Mouse (Mus musculus) erythroblast, embryonic 14.5 days (primary cell): ENCODE data around the gene Gng7. TPM values are rescaled to one million over a fixed set of nuclear protein-coding genes. Genes with fewer than 3 reads are reported as not detected.

Experiments
- H3K27me3 ChIP-seq: 2 replicates; pipeline ENCODE4 v1.6.1; 2012; ENCODE audit warnings: inconsistent platforms; ENCODE audit not compliant: control insufficient read depth
- H3K36me3 ChIP-seq: 2 replicates; pipeline ENCODE4 v1.6.1; 2012; ENCODE audit warnings: mild to moderate bottlenecking, inconsistent platforms; ENCODE audit not compliant: control insufficient read depth
- H3K4me1 ChIP-seq: 2 replicates; pipeline ENCODE4 v1.6.1; 2012; ENCODE audit warnings: inconsistent platforms; ENCODE audit not compliant: control insufficient read depth
- H3K4me3 ChIP-seq: replicated peaks from 2 replicates; pipeline ENCODE3; 2012; ENCODE audit warnings: moderate library complexity, mild to moderate bottlenecking, inconsistent platforms
- H3K9me3 ChIP-seq: 2 replicates; pipeline ENCODE4 v1.6.1; 2012; ENCODE audit warnings: low read length, inconsistent platforms, mixed read lengths; ENCODE audit not compliant: control insufficient read depth
- GATA1 ChIP-seq: IDR thresholded peaks from 2 replicates; pipeline ENCODE4 v1.6.1; 2012; ENCODE audit warnings: low read length, inconsistent platforms, mixed read lengths
- TAL1 ChIP-seq: IDR thresholded peaks from 3 replicates; pipeline ENCODE4 v1.6.1; 2012; ENCODE audit warnings: low read length, inconsistent platforms, mixed read lengths
- polyA plus RNA-seq: library from polyadenylated mRNA; stranded (reverse); fragments of >175 nt; gene quantifications from 2 replicates; pipeline ENCODE4 v1.2.3, GENCODE M21; 2012

Gng7 gene
- polyA plus RNA-seq, 1 experiment, result not detected

DNA sequence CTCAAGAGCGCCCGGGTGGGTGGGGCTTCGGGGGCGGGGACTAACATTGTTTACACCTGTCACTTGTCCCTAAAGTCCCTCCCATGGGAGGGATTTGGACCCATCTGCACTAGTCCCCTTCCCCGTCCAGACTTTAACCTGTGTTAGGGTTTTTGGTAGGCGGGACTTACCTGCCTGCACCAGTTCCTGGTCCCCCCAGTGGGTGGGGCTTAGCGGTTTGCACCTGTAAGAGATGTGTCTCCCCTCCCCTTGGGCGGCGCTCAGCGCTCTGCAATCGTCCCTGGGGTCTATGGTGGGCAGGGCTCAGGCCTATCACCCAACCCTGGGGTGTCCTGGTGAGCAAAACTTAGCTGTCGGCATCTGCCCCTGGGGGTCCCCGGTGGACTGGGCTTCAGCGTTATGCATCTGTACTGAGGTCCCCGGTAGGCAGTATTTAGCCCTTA is 97.4 kb downstream of the Gng7 start:
- Histone ChIP-seq H3K4me1 (peaks cover 61% of the 10 kb centered on the region), H3K27me3 (peaks cover 40% of the 10 kb centered on the region), H3K4me3 (peak overlapping the region; percentile 81), H3K36me3 (peaks cover 16% of the 10 kb centered on the region), H3K9me3 (no peaks in the 10 kb centered on the region)
- TF ChIP-seq GATA1 (no peak), TAL1 (no peak)

DNA sequence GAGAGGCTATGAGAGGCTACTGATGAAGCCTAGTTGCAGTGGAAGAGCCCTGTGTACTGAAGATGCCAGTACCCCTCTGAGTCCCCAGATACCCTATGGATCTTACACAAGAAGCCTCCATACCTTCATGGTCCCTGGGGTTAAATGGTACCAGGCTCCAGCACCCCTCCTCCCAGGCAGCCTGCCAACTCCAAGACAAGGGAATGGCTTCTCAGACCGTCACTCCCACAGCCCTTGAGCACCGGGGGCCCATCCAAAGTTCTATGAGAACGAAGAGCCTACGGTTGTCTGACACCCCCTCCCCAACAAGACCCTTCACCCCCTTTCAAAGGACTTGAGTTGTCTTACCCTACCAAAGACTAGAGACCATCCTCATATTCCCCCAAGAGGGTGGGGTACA is 99.0 kb downstream of the Gng7 start:
- Histone ChIP-seq H3K4me3 (no peak overlapping the region), H3K36me3 (peaks cover 32% of the 10 kb centered on the region), H3K9me3 (no peaks in the 10 kb centered on the region), H3K27me3 (peaks cover 29% of the 10 kb centered on the region), H3K4me1 (peaks cover 55% of the 10 kb centered on the region)
- no peak for TF ChIP-seq TAL1
- TF ChIP-seq GATA1, result no peak

DNA sequence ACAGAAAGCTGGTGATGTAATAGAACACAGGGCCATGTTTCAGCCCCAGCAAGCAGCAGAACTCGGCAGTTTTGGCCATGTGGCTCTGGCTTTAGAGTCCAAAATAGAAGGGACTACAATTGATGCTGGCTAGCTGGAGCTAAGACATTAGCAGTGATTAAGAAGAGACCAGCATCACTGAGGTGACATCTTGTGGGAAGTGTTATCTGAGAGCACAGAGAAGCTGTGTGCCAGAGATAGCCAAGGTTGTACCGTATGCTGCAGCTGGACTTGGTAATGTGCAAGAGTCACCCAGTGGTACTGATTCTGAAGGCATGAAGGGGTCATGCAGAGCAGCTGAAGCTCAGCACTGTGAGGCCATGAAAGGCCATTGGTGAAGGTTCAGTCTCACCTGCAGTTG is 99.5 kb downstream of the Gng7 start:
- TF ChIP-seq TAL1, result peak; percentile 51; the same call in 2 of the 3 replicates
- no peak for TF ChIP-seq GATA1
- Histone ChIP-seq H3K36me3 (peaks cover 37% of the 10 kb centered on the region), H3K4me1 (peaks cover 55% of the 10 kb centered on the region), H3K27me3 (peaks cover 27% of the 10 kb centered on the region), H3K4me3 (no peak overlapping the region), H3K9me3 (no peaks in the 10 kb centered on the region)

DNA sequence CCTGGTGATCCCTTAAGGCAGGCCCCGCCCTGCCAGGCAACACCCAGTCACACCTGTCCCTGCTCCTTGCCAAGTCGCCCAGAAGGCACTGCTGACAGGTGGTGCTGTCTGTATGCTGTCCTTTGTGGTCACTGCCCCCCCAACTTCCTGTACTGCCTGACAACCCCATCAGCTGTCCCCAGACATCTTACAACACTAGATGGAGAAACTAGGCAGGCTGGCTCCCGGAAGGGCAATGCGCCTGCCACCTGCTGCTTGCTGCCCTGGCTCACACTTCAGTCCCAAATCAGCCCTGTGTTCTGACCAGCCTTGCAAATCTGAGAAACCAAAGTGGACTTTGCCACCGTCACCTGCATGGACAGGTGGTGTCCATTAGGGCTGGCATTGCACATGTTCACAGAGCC is 100.5 kb downstream of the Gng7 start:
- Histone ChIP-seq H3K9me3 (no peaks in the 10 kb centered on the region), H3K4me1 (peaks cover 55% of the 10 kb centered on the region), H3K36me3 (peaks cover 47% of the 10 kb centered on the region), H3K4me3 (no peak overlapping the region), H3K27me3 (peaks cover 20% of the 10 kb centered on the region)
- TF ChIP-seq TAL1 (no peak), GATA1 (no peak)

DNA sequence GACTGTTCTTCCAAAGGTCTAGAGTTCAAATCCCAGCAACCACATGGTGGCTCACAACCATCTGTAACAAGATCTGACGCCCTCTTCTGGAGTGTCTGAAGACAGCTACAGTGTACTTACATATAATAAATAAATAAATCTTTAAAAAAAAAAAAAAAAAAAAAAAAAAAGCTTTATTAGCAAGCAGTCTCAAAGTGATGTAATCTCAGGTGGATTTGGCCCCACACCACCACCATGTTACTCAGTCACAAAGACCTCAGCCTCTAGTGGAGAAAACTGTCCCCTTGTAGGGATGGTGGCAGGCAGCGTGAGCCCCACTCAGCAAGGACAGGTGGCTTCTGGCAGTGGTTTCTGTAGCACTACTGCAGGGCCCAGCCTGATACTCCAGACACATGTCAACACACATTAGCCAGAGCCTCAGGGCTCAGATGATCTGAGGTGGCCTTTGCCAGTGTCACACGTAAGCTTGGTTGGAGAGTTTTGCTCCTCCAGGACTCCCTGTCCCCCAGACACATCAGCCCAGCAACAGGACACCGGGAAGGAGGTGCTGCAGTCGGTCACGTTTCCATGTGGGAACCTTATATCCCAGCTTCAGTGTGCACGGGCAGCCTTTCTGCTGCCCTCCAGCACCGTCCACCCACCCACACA is 101.3 kb downstream of the Gng7 start:
- TF ChIP-seq GATA1 (no peak), TAL1 (no peak)

DNA sequence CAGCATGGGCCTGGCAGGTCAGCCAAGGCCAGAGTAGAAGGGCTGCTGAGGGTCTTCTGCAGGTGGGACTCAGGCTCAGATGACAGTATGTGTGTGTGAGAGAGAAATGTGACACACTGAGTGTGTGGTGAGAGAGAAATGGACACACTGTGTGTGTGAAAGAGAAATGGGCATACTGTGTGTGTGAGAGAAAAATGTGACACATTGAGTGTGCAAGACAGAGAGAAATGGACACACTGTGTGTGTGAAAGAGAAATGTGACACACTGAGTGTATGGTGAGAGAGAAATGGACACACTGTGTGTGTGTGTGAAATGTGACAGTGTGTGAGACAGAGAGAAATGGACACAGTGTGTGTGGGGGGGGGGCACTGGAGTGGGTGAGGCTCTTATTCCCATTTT is 102.9 kb downstream of the Gng7 start:
- H3K4me3 ChIP-seq, result no peak overlapping the region
- H3K4me1 ChIP-seq, result peaks cover 38% of the 10 kb centered on the region
- TF ChIP-seq TAL1 (no peak), GATA1 (no peak)
- H3K36me3 ChIP-seq, result peaks cover 70% of the 10 kb centered on the region
- H3K9me3 ChIP-seq, result no peaks in the 10 kb centered on the region
- no peaks in the 10 kb centered on the region for H3K27me3 ChIP-seq

More for the DNA sequence above, 101.3 kb downstream of the Gng7 start:
- Histone ChIP-seq H3K27me3 (peaks cover 13% of the 10 kb centered on the region), H3K36me3 (peaks cover 55% of the 10 kb centered on the region), H3K4me3 (no peak overlapping the region), H3K9me3 (no peaks in the 10 kb centered on the region), H3K4me1 (peaks cover 54% of the 10 kb centered on the region)

DNA sequence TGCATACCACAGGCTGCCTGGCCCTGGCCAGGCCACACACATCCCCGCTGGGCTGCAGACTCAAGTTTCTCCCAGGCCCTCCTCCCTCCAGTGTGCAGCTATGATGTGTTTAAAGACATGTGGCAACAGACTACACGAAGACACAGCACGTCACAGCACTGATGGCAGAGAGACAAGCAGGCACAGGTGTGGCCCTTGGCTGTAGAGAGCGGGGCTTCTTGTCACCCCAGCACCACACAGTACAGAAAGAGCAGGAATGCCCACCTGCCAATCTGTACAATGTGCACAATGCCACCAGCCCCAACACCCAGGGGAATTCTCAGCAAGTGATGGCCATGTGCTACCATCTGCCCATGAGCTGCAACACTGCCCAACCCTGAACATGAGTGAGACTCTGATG is 103.4 kb downstream of the Gng7 start:
- Histone ChIP-seq H3K9me3 (no peaks in the 10 kb centered on the region), H3K27me3 (no peaks in the 10 kb centered on the region), H3K4me1 (peaks cover 33% of the 10 kb centered on the region), H3K4me3 (no peak overlapping the region), H3K36me3 (peaks cover 72% of the 10 kb centered on the region)
- TF ChIP-seq GATA1, result no peak
- no peak for TF ChIP-seq TAL1

DNA sequence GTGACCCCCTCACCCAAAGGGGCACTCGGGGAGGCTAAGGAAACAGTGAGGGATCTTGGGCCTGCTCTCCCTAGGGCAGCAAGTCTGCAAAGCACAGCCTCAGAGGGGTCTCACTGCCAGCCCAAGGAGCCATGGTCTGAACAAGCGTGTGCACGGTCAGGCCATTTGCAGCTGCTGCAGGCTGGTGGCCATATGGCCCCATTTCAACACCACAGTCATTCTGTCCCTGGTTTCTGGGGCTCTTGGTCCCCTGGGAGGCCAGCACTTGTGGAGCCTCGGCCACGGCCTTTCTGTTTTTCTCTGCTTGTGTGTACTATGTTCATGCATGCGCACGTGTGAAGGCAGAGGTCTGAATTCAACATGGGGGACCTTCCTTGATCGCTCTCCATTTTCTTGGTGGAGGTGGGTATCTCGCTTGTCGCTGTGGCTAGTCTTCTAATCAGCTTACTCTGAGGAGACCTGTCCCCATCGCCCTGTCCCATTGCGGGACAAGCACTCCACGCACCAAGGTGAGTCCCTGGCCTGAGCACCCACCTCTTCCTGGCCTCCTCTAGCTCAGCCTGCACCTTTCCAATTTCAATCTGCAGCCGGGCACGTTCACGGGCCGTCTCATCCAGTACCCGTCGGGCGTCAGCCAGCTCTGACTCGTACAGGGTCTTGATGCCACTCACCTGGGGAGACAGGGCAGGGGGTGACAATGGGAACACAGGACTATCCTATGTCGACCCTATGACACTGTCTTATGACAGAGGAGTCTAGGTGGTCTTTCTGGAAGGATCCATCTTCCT is 105.2 kb downstream of the Gng7 start:
- no peak for TF ChIP-seq TAL1
- TF ChIP-seq GATA1, result no peak
- H3K36me3 ChIP-seq, result peaks cover 88% of the 10 kb centered on the region

DNA sequence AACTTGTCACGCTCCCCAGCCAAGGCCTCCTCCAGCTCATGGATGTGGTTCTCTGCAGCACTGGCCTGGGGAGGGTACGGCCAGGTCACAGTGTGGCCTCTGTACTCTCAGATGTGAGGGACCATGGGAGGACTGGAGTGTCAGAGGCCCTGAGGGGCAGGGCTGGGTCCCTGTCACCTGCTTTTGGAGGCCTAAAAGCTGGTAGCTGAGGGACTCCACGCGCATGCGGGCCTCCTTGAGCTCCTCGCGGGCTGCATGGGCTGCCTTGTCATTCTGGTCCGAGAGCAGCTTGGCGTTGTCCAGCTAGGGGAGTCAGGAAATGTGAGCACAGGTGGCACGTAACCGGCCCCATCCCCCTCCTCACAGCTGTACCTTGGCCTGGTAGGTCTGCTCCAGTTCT is 110.0 kb downstream of the Gng7 start:
- Histone ChIP-seq H3K9me3 (no peaks in the 10 kb centered on the region), H3K4me1 (peaks cover 15% of the 10 kb centered on the region), H3K36me3 (peaks cover 75% of the 10 kb centered on the region), H3K27me3 (no peaks in the 10 kb centered on the region), H3K4me3 (no peak overlapping the region)
- TF ChIP-seq GATA1 (no peak), TAL1 (no peak)

More for the DNA sequence above, 105.2 kb downstream of the Gng7 start:
- Histone ChIP-seq H3K4me3 (no peak overlapping the region), H3K27me3 (no peaks in the 10 kb centered on the region), H3K4me1 (peaks cover 16% of the 10 kb centered on the region), H3K9me3 (no peaks in the 10 kb centered on the region)
